Mouse (Mus musculus): ENCODE measurements around the gene Plaa.
A peak's percentile ranks its signal among the peaks of the same experiment; 100 is the strongest.
"Not testable (repeated sequence)": the region's sequence is repeated elsewhere in the genome, so short reads cannot be mapped to it uniquely, and the experiment has no call there.

The Plaa gene

DNA sequence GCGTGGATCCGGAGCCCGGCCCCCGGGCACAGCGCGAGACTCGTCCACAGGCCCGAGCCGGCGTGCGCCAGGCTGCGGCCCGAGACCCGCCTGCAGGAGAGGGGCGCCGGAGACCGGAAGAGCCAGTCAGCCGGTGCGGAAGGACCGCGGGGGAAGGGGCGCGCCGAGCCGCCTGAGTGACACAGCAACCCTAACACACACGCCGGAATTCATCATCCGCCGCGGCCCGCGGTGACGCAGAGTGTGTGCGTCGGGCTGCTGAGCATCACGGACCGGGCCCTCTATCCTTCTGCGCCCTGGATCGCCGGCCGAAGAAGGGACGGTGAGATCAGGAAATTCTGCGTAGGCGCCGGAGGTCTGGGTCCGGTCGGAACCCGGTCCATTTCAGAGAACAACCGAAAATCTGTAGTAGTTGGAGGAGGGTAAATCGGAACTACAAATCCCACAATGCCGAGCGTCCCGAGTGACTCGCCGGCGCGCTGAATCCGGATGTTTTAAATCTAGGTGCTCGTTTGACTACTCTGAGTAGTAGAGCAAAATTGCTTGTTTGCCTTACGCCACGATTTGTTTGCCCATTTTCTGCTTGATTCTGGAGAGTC lies at the start of gene Plaa:
TSS of gene Plaa (minus strand) at position 214 of the 599 bp plus-strand sequence.
- peak; percentile 95 to 97 for DNase-seq (ENCODE audit: low spot score in 2 of 2)

DNA sequence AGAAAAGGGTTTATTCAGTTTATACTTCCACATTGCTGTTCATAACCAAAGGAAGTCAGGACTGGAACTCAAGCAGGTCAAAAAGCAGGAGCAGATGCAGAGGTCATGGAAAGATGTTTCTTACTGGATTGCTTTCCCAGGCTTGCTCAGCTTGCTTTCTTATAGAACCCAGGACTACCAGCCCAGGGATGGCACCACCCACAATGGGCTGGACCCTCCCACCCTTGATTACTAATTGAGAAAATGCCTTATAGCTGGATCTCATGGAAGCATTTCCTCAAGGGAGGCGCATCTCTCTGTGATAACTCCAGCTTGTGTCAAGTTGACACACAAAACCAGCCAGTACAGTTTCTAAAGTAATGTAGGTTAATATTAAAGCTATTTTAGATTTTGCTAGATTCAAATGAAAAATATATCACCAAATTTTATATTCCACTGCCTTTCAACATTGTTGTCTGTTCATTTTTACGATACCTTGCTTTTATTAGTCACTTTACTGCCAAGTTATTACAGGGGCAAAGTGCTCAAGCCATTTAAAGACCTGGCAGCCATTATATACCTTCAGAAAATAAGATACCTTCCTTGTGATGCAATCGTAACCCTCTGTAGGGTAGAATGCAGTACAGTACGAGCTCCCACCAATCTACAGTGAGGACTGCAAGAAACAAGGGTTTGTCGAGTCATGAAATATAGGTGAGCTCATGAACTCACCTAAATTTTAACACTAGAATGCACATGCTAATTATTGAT lies 47.6 kb upstream of the Plaa start:
- DNase-seq (ENCODE audit: low spot score in 2 of 2) = not testable (repeated sequence)

DNA sequence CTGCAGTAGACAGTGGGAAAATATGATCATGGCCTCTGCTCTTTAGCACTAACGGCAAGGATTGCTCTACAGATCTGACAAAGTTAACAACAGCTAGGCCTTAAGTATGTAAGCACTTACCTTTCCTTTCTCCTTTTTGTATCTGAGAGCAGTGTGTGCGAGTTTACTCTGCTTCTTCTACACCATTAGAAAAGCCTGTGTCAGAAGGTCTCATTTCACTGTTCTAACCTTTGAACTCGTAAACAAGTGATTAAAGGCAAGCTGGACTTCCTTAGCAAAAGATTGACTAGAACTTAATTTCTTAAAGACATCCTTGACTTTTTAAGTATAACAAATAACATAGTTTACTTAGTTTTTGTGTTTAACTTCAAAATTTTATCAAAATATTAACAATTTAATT lies 46.9 kb upstream of the Plaa start, which contains the start of gene Lrrc19:
TSS of gene Lrrc19 (minus strand) at position 225 of the 400 bp plus-strand sequence.
- DNase-seq (ENCODE audit: low spot score in 2 of 2) = no peak

DNA sequence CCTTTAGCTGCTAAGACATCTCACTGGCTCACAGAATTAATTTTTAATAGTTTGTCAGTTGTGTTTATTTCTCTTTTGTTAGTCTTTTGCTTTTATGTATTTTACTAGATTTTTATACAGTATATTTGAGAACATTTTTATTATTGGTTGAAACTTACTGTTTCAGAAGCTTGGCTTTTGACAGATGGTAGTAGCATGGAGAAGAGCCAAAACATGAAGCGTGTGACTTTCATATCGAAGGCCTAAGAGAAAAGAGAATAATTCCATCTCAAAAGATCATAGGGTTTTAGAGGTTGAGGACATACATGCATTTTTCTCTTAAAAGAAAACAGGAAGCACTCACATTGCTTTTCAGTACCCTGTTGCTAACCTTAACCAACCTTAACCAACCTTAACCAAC lies 40.1 kb upstream of the Plaa start:
- DNase-seq (ENCODE audit: low spot score in 2 of 2) = no peak

DNA sequence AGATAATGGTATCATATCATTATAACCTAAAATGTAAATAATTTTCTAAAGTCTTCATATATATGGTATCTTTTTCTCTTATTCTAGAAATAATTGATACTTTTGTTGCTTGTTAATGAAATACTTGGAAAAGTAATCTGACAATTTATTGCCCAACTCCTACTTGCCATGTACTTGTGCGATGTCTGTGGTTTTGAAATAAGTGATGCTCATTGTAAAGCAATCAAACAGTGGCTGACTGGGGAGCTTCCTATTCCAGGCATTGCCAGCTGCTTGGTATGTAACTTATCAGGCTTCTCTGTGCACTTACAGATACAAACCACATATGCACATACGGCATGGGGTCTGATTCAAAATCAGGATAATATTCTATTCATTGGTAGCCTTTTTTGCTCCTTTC lies 17.0 kb upstream of the Plaa start:
- no peak for DNase-seq (ENCODE audit: low spot score in 2 of 2)

DNA sequence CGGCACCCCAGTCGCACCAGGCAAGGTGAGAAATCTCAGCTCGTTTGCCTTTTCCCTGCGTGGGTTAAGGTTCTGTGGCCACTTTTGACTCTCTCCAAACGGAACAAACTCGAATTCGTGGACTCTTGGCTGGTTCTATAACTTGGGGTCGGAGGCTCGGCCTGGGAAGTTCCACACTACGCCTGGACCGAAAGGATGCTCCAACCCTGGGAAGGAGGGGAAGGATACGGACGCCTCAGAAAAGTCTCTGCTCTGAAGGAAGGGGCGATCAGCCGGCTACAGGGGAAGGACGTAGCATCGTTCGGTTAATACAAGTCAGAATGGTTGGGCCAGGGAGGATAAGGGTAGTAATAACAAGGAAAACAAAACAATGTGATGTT lies 11.6 kb upstream of the Plaa start:
- no peak for DNase-seq (ENCODE audit: low spot score in 2 of 2)

DNA sequence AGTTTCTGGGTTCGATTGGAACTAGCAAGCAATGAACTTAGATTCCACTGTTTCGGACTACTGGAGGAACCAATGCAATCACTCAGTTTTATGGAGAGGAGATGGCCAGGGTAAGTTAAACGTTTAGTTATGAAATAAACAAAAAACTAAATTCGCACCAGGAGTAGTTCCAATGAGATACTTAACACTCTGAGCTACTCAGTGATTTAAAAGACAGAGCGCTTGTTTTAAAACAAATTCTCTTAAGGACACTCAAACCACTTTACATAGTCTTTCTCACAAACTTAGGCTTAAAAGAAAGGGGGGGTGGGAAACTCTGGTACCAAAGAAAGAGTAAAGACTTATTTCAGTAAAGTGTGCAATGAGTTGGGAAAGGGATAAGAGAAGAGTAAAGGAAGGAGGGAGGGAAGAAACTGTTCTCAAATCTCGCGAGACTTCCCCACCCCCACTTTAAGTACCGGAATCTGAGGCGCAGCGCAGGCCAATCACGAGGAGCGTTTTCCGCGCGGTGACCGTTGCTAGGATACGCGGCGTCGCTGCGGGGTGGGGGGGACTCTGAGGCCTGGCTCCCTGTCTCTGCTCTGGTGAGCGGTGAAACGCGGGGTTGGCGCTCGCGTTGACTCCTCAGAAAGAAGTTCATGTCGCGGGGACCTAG lies 11.1 kb upstream of the Plaa start, which contains the start of gene Ift74:
TSS of gene Ift74 (plus strand) at position 520 of the 655 bp plus-strand sequence.
- peak; percentile 94 to 95 for DNase-seq (ENCODE audit: low spot score in 2 of 2)

DNA sequence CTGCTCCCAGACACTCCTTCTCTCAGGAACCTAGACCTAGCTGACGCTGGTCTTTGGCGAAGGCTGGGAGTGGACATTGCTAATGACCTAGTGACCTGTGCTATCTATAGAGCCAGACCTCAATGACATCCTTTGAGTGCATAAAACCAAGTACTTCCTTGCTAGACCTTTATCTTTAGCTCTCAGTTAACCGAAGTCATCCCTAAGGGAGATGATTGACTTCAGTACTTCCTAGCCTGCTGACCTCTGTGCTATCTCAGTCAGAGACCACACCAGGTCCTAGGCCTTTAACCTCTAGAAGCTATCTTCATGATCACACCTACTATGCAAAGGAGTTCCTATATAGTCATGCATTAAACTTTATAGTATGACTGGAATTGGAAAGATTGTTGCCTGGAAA lies 7.3 kb upstream of the Plaa start:
- no peak for DNase-seq (ENCODE audit: low spot score in 2 of 2)

DNA sequence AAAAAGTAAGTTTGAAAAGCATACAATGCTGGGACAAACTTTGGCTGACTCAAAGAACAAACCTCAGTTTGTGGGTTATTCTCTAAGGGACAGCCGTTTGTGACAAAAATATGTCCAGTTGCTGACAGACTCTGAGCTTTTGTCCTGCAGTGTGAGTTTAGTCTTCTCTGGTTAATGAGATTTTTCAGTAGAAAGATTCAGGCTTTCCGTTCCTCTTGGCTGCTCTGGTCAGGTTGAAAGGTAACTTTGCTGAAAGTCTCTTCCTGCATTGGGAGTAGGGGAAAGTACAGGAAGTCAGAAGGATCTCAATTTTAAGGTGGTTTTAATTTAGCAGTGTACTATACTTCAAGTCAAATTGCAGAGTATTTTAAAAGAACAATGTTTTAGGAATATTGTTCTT lies 2.5 kb upstream of the Plaa start:
- no peak for DNase-seq (ENCODE audit: low spot score in 2 of 2)

DNA sequence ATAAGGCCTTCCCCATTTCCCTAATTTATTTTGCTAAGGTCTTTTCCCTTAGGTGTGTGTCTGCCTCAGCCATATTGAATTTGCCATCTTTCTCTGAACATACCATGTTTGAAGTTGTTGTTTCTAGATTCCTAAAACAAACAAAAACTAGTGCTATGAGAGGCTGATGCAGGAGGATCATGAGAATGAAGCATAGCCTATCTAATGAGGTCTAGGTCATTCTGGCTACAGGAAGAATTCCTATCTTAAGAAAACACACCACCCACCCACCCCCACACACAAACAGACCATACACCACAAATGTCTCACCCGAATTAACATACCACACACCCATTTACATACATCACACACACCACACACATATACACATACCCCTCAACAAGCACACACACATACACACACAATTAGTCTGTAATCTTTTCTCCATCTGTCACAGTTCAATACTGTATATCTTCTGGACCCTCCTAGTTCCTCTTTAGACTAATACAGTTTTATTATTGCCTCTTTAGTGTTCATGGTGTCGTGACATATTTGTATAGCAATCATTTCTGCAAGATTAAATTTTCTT lies 1.5 kb upstream of the Plaa start:
- no peak for DNase-seq (ENCODE audit: low spot score in 2 of 2)

DNA sequence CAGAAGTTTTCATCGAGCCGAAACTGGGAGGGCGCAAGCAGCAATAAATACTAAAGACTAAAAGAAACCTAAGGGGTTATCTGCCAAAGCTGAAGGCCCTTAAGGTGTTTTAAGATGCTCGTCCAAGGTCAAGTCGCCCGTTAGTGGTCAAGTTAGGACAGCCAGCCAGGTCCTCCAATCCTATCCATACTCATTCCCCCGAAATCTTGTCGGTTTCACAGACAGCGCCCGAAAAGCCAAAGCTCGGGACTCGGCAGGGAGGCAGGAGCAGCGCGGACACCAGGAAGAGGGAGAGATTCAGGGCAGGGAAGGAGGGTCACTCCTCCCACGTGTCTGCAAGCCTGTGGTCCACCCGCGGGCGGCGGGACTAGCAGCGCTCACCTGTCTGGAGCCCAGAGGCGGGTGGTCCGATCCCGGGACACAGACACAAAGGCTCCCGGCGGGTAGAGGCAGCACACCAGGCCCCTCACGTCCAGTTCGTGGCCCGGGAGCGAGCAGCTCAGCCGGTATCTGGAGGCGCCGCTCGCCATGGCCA lies 481 bp downstream of the Plaa start:
- no peak for DNase-seq (ENCODE audit: low spot score in 2 of 2)

DNA sequence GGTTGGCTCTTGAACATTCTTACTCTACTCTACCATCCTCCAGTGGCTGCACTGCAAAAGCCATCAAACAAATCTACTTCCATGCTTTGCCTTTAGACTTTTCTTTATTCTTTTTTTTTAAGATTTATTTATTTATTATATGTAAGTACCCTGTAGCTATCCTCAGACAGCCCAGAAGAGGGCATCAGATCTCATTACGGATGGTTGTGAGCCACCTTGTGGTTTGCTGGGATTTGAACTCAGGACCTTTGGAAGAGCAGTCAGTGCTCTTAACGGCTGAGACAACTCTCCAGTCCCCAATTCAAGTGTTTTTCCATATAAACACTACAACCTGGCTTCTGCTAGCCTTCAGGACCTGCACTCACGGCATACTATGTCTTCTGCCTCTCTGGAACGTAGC lies 1.6 kb downstream of the Plaa start:
- no peak for DNase-seq (ENCODE audit: low spot score in 2 of 2)

DNA sequence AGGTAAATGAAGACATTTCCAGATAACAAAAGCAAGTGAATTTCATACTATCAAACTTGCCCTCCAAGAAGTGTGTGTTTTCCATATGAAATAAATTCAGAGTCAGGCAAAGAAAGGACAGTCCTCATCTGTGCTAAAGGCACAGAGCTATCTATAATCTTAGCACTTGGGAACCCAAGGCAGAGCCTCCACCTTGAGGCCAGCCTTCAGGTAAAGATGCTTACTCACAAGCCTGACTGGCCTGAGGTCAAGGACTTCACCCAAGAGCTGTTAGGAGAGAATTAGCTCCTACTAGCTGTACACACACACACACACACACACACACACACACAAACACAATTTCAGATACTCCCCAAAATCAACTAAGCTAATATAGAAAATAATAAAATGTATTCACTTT lies 10.3 kb downstream of the Plaa start:
- no peak for DNase-seq (ENCODE audit: low spot score in 2 of 2)

DNA sequence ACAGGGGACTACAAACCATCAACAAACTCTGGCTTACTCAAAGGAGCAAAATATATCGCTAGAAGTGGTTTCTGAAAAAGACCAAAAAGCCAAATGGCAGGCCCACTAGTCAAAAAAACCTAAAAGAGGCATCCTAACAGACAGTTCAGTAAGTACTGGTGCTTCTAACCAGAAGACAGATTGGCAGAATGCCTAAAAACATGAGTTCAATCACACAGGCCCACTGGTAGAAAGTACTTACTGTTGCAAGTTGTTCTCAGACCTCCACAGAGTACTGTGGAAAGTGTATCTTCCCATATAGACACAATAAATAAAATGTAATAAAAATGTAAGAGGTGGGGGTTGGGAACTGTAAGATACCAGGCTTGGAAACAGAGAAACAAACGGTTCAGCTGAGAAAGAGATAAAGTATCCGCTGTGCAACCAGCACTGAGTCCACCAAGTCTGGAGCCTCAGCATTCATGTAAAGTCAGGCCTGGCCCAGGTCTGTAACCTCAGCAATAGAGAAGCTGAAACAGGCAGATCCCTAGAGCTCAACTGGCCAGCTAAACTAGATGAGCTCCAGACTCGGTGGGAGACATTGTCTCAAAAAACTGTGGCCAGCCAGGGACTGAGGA lies 11.2 kb downstream of the Plaa start:
- no peak for DNase-seq (ENCODE audit: low spot score in 2 of 2)

DNA sequence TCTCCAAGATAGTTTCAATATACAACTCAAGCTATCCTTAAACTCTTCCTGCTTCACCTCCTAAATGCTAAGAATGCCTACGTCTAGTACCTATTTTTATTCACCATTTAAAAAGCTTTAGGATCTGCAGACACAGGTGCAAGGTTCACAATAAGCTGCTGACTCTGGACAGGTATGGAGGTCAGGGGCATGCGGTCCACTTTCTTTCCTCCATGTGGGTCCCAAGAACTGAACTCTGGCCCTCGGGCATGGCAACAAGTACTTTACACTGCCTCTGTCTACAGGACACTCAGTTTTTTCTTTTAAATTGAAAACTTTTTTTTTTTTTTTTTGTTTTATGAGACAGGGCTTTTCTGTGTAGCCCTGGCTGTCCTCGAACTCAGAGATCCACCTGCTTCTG lies 30.4 kb downstream of the Plaa start:
- DNase-seq (ENCODE audit: low spot score in 2 of 2) = no peak

DNA sequence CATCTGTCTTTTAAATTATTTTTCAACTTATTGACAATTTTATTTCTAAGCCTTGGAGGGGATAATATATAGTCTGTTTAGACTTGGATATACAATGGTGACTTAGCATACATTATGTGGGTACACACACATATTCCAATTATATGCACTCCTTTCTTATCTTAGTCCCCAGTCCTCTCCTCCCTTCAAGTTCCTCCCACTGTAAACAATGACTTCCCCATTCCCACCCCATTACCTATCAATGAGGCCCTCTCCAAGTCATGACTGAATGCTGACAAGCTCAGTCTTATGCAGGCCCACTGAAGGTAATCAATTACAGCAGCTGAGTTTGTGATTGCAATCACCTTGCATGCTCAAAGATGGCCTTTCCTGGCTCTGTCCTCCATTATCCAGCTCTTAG lies 38.7 kb downstream of the Plaa start:
- DNase-seq (ENCODE audit: low spot score in 2 of 2) = no peak

DNA sequence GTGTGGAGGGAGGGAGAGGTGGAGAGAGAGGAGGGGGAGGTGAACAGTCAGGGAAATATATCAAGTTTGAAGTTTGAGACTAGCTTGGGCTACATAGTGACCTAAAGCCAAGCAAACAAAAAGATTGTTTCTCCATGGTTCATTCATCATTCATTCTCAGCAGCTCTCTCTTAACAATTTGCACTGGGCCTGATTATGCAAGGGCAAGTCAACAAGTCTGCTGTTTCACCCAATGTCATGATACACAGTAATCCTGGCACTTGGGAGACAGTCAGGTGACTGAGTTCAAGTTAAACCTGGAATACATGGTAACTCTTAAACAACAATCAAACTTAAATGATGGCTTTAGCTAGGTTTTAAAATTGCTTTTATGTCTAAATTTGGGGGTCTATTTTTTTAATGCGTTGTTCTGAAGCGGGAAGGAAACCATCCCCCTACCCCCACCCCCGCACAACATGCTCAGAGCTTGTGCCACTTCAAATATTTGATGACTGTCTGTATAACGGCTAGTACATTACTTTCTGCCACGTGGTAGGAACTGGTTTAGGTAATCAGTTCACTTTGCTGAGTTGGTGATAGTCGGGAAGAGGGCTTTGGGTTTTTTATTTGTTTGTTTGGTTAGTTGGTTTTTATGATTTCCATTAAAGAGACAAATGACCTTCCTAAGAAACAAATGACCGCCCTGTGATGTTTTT lies 40.9 kb downstream of the Plaa start:
- no peak for DNase-seq (ENCODE audit: low spot score in 2 of 2)

DNA sequence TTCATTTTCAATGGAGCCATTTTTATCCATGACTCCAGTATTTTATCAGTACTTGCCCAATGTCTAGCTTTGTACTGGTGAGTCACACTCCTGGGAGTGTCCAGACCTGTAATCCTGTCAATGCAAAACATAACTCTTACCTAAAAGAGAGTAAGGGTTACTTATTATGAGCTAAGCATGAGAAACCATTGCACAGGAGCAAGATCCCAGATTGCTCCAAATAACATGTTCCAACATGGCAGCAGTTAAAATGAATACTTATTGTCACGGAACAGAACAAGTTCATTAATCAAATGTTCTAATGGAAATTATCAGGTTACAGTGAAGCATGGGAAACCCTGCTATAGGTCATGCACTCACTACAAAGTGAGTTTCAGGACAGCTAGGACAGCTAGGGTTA lies 42.7 kb downstream of the Plaa start:
- DNase-seq (ENCODE audit: low spot score in 2 of 2) = no peak

DNA sequence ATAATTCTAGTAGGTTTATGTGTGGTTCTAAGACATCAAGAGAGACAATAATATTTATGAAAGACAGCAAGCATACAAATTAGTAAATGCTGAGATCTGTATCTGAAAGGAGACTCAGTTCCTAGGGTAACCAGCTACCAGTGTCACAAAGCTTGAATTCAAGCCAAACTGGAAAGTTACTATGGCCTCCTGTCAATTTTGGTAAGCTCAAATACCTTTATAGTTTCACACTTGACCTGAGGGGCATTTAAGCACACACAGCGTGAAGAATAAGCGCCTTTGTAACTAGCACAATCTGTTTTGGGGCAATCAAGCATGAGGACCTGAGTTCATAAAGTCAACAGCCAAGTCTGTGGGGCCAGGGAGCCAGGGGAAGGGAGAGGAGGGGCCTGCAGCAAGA lies 43.8 kb downstream of the Plaa start:
- no peak for DNase-seq (ENCODE audit: low spot score in 2 of 2)

DNA sequence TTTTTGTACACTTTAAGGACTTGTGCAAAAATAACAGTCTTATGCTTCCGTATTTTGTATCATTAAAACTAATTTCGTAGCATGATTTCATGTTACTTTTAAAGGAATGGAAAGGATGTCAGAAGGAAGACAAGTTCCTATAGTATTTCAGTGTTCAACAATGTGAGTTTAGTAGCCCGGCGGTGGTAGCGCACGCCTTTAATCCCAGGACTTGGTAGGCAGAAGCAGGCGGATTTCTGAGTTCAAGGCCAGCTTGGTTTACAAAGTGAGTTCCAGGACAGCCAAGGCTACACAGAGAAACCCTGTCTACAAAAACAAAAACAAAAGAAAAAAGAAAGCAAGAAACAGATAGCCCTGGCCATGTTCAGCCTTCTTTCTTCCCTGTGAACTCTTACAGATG lies 45.9 kb downstream of the Plaa start:
- DNase-seq (ENCODE audit: low spot score in 2 of 2) = no peak

DNA sequence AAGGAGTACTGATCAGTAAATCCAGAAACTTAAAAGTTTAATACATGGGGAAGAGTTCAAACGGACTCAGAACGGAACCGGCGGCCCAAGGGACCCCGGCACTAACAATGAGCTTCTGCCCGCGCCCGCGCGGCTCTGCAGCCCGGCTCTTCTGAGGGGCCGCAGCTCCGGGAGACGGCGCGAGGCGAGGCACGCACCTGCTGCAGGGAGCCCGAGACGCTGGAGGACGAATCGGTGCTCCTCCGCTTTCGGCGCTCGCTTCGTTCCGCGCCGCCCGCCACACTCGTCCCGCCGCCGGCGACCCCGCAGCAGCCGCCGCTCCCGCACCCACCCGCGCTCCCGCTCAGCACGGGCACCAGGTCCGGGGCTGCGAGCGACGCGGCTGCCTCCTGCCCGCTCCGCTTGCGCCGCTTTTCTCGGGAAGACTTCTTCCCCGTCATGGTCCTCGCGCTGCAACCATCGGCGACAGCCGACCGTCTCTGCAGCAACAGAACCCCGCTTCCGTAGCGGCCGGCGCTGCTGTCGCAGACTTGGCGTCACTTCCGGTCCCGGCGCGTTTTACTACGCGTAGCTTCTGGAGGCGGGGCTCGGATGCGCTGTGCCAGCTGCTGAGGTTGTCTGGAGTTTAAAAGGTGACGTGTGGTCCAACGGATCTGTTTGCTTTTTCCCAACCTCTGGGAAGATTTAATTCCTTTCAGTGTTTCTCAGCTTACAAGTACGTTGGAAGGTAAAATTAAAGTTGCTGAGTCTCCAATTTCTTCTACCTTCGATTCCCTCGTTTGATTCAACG lies 46.6 kb downstream of the Plaa start, which contains the start of the genes Gm10306 and Caap1:
TSS of gene Gm10306 (plus strand) at position 282 of the 790 bp plus-strand sequence.
TSS of gene Caap1 (minus strand) at position 532 of the 790 bp plus-strand sequence.
- DNase-seq (ENCODE audit: low spot score in 2 of 2) = peak; percentile 94
